Mouse (Mus musculus): ENCODE measurements at regions not wholly inside any gene's neighbourhood (a gene's known extent, or its start where the extent isn't known, plus 50 kb on each side); places are given as distances from the start of the nearest gene placed in this dataset.
A peak's percentile ranks its signal among the peaks of the same experiment; 100 is the strongest.

GRCm38 (mm10) chr11:38886466-38886865 lies 1650.7 kb upstream of the Tenm2 start:
- ATAC-seq, result 0 out of 2 replicates have a peak, but pooled peaks have one; percentile 55
- Histone ChIP-seq H3K36me3 (ENCODE audit: control insufficient read depth, insufficient read depth, low read length) (no peaks in the 10 kb centered on the region), H3K9ac (ENCODE audit: low read length) (no peak overlapping the region), H3K4me1 (ENCODE audit: control insufficient read depth, insufficient read depth, low read length) (no peaks in the 10 kb centered on the region), H3K27me3 (replicated peaks; ENCODE audit: control insufficient read depth, insufficient read depth, low read length) (no peaks in the 10 kb centered on the region), H3K4me3 (ENCODE audit: low read depth, low read length) (no peak overlapping the region), H3K27ac (ENCODE audit: low read depth, low read length) (no peak overlapping the region), H3K4me2 (ENCODE audit: low read length) (no peak overlapping the region), H3K9me3 (replicated peaks; ENCODE audit: control insufficient read depth, low read length) (no peaks in the 10 kb centered on the region)
- WGBS, result 46% methylated on average over 1 of the region's 1 CpGs
- DNase-seq (ENCODE audit: low spot score), result peak; percentile 28

GRCm38 (mm10) chr11:38861622-38862345 lies 1626.0 kb upstream of the Tenm2 start:
- no peaks in the 10 kb centered on the region for H3K27me3 ChIP-seq (replicated peaks; ENCODE audit: control insufficient read depth, insufficient read depth, low read length)
- H3K4me1 ChIP-seq (ENCODE audit: control insufficient read depth, insufficient read depth, low read length), result no peaks in the 10 kb centered on the region
- H3K4me3 ChIP-seq (ENCODE audit: low read depth, low read length), result no peak overlapping the region
- H3K4me2 ChIP-seq (ENCODE audit: low read length), result peak overlapping the region; percentile 4; the same call in 1 of the 2 replicates
- WGBS, result 16% methylated on average over 9 of the region's 9 CpGs
- no peaks in the 10 kb centered on the region for H3K9me3 ChIP-seq (replicated peaks; ENCODE audit: control insufficient read depth, low read length)
- H3K27ac ChIP-seq (ENCODE audit: low read depth, low read length), result no peak overlapping the region
- no peaks in the 10 kb centered on the region for H3K36me3 ChIP-seq (ENCODE audit: control insufficient read depth, insufficient read depth, low read length)
- H3K9ac ChIP-seq (ENCODE audit: low read length), result no peak overlapping the region
- DNase-seq (ENCODE audit: low spot score) (peak; percentile 78), ATAC-seq (peak; percentile 81)

- DNase-seq (ENCODE audit: low spot score), result no peak
- Histone ChIP-seq H3K9me3 (replicated peaks; ENCODE audit: control insufficient read depth, low read length) (no peaks in the 10 kb centered on the region), H3K4me2 (ENCODE audit: low read length) (no peak overlapping the region), H3K27me3 (replicated peaks; ENCODE audit: control insufficient read depth, insufficient read depth, low read length) (no peaks in the 10 kb centered on the region), H3K9ac (ENCODE audit: low read length) (no peak overlapping the region), H3K27ac (ENCODE audit: low read depth, low read length) (no peak overlapping the region), H3K36me3 (ENCODE audit: control insufficient read depth, insufficient read depth, low read length) (no peaks in the 10 kb centered on the region), H3K4me1 (ENCODE audit: control insufficient read depth, insufficient read depth, low read length) (no peaks in the 10 kb centered on the region), H3K4me3 (ENCODE audit: low read depth, low read length) (no peak overlapping the region)
- 66% methylated on average over 9 of the region's 9 CpGs for WGBS
- ATAC-seq, result no peak
Measured at GRCm38 (mm10) chr11:38856645-38857044, 1620.9 kb upstream of the Tenm2 start.

- H3K4me1 ChIP-seq (ENCODE audit: control insufficient read depth, insufficient read depth, low read length), result no peaks in the 10 kb centered on the region
- 43% methylated on average over 5 of the region's 5 CpGs for WGBS
- no peak overlapping the region for H3K4me2 ChIP-seq (ENCODE audit: low read length)
- no peak overlapping the region for H3K4me3 ChIP-seq (ENCODE audit: low read depth, low read length)
- H3K36me3 ChIP-seq (ENCODE audit: control insufficient read depth, insufficient read depth, low read length), result no peaks in the 10 kb centered on the region
- H3K9ac ChIP-seq (ENCODE audit: low read length), result no peak overlapping the region
- no peaks in the 10 kb centered on the region for H3K9me3 ChIP-seq (replicated peaks; ENCODE audit: control insufficient read depth, low read length)
- H3K27ac ChIP-seq (ENCODE audit: low read depth, low read length), result no peak overlapping the region
- peak; percentile 30 for DNase-seq (ENCODE audit: low spot score)
- ATAC-seq, result no peak
- H3K27me3 ChIP-seq (replicated peaks; ENCODE audit: control insufficient read depth, insufficient read depth, low read length), result no peaks in the 10 kb centered on the region
Measured at GRCm38 (mm10) chr11:38829148-38829547, 1593.4 kb upstream of the Tenm2 start.

- DNase-seq (ENCODE audit: low spot score), result no peak
- ATAC-seq, result no peak
Measured at GRCm38 (mm10) chr11:38828375-38828774, 1592.6 kb upstream of the Tenm2 start.

GRCm38 (mm10) chr11:38825172-38825753 lies 1589.5 kb upstream of the Tenm2 start:
- Histone ChIP-seq H3K9me3 (replicated peaks; ENCODE audit: control insufficient read depth, low read length) (no peaks in the 10 kb centered on the region), H3K4me2 (ENCODE audit: low read length) (no peak overlapping the region), H3K27ac (ENCODE audit: low read depth, low read length) (no peak overlapping the region), H3K4me1 (ENCODE audit: control insufficient read depth, insufficient read depth, low read length) (no peaks in the 10 kb centered on the region), H3K9ac (ENCODE audit: low read length) (no peak overlapping the region), H3K36me3 (ENCODE audit: control insufficient read depth, insufficient read depth, low read length) (no peaks in the 10 kb centered on the region), H3K27me3 (replicated peaks; ENCODE audit: control insufficient read depth, insufficient read depth, low read length) (no peaks in the 10 kb centered on the region), H3K4me3 (ENCODE audit: low read depth, low read length) (no peak overlapping the region)
- DNase-seq (ENCODE audit: low spot score) (no peak), ATAC-seq (no peak)
- WGBS, result 88% methylated on average over 1 of the region's 1 CpGs

More at GRCm38 (mm10) chr11:38828375-38828774, 1592.6 kb upstream of the Tenm2 start:
- 65% methylated on average over 2 of the region's 2 CpGs for WGBS
- Histone ChIP-seq H3K4me1 (ENCODE audit: control insufficient read depth, insufficient read depth, low read length) (no peaks in the 10 kb centered on the region), H3K4me2 (ENCODE audit: low read length) (no peak overlapping the region), H3K27me3 (replicated peaks; ENCODE audit: control insufficient read depth, insufficient read depth, low read length) (no peaks in the 10 kb centered on the region), H3K9ac (ENCODE audit: low read length) (no peak overlapping the region), H3K4me3 (ENCODE audit: low read depth, low read length) (no peak overlapping the region), H3K9me3 (replicated peaks; ENCODE audit: control insufficient read depth, low read length) (no peaks in the 10 kb centered on the region), H3K36me3 (ENCODE audit: control insufficient read depth, insufficient read depth, low read length) (no peaks in the 10 kb centered on the region), H3K27ac (ENCODE audit: low read depth, low read length) (no peak overlapping the region)

GRCm38 (mm10) chr11:38818141-38818540 lies 1582.4 kb upstream of the Tenm2 start:
- Histone ChIP-seq H3K9ac (ENCODE audit: low read length) (no peak overlapping the region), H3K27ac (ENCODE audit: low read depth, low read length) (no peak overlapping the region), H3K4me3 (ENCODE audit: low read depth, low read length) (no peak overlapping the region), H3K4me1 (ENCODE audit: control insufficient read depth, insufficient read depth, low read length) (no peaks in the 10 kb centered on the region), H3K27me3 (replicated peaks; ENCODE audit: control insufficient read depth, insufficient read depth, low read length) (no peaks in the 10 kb centered on the region), H3K9me3 (replicated peaks; ENCODE audit: control insufficient read depth, low read length) (no peaks in the 10 kb centered on the region), H3K36me3 (ENCODE audit: control insufficient read depth, insufficient read depth, low read length) (no peaks in the 10 kb centered on the region), H3K4me2 (ENCODE audit: low read length) (no peak overlapping the region)
- DNase-seq (ENCODE audit: low spot score), result peak; percentile 8
- WGBS, result 46% methylated on average over 3 of the region's 3 CpGs
- no peak for ATAC-seq

- WGBS, result 38% methylated on average over 4 of the region's 4 CpGs
- DNase-seq (ENCODE audit: low spot score), result peak; percentile 8
- H3K27me3 ChIP-seq (replicated peaks; ENCODE audit: control insufficient read depth, insufficient read depth, low read length), result no peaks in the 10 kb centered on the region
- ATAC-seq, result no peak
- H3K4me3 ChIP-seq (ENCODE audit: low read depth, low read length), result no peak overlapping the region
- no peak overlapping the region for H3K27ac ChIP-seq (ENCODE audit: low read depth, low read length)
- H3K36me3 ChIP-seq (ENCODE audit: control insufficient read depth, insufficient read depth, low read length), result no peaks in the 10 kb centered on the region
- no peaks in the 10 kb centered on the region for H3K9me3 ChIP-seq (replicated peaks; ENCODE audit: control insufficient read depth, low read length)
- no peaks in the 10 kb centered on the region for H3K4me1 ChIP-seq (ENCODE audit: control insufficient read depth, insufficient read depth, low read length)
- no peak overlapping the region for H3K4me2 ChIP-seq (ENCODE audit: low read length)
- no peak overlapping the region for H3K9ac ChIP-seq (ENCODE audit: low read length)
Measured at GRCm38 (mm10) chr11:38783548-38783947, 1547.8 kb upstream of the Tenm2 start.

- no peak for ATAC-seq
- Histone ChIP-seq H3K4me3 (ENCODE audit: low read depth, low read length) (no peak overlapping the region), H3K9me3 (replicated peaks; ENCODE audit: control insufficient read depth, low read length) (no peaks in the 10 kb centered on the region), H3K36me3 (ENCODE audit: control insufficient read depth, insufficient read depth, low read length) (no peaks in the 10 kb centered on the region), H3K4me1 (ENCODE audit: control insufficient read depth, insufficient read depth, low read length) (no peaks in the 10 kb centered on the region), H3K27me3 (replicated peaks; ENCODE audit: control insufficient read depth, insufficient read depth, low read length) (no peaks in the 10 kb centered on the region), H3K9ac (ENCODE audit: low read length) (no peak overlapping the region), H3K4me2 (ENCODE audit: low read length) (no peak overlapping the region), H3K27ac (ENCODE audit: low read depth, low read length) (no peak overlapping the region)
- DNase-seq (ENCODE audit: low spot score), result no peak
- 45% methylated on average over 1 of the region's 1 CpGs for WGBS
Measured at GRCm38 (mm10) chr11:38779585-38779984, 1543.8 kb upstream of the Tenm2 start.

Measured in forebrain, embryonic 14.5 days (tissue).